Mouse (Mus musculus): ENCODE results near the gene Ubqln2.

Ubqln2 gene

DNA sequence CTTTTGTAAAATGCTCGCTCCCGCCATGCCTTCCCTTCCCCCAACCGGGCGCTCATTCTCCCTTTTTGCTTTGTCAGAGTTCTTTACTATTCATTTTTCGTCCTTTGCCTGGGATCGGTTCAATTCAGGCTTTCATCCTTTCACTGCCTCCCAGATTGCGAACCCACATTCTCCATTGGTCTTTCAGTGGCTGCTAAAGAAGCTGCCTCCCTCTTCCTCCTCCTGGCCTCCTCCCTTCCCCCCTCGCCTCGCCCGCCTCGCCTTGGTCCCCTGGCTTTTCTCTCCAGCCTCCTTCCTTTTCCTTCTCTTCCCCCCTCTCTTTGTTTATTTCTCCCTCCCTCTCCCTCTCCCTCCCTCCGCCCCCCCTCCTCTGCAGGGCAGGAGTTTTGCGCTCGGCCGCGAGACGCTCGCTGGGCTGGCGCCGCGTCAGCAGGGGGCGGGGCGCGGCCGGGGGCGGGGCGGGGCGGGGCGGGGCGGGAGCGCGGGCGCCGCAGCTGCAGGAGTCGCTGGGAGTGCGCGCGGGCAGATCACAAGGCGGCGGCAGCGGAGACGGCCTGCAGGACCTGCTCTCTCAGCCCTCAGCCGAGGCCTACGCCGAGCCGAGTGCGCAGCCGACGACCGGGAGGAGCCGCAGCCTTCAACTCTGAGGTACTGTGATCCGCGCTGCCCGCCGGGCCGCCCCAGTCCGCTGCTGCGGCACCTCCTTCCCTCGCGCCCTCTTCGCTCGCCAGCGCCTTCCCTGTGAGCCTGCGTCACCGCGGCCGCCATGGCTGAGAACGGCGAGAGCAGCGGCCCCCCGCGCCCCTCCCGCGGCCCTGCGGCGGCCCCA is at the start of gene Ubqln2:
TSS of gene Ubqln2 (plus strand) at position 540 of the 829 bp plus-strand sequence.
- in situ Hi-C loops (cut with MseI, MboI), result no loop called here

DNA sequence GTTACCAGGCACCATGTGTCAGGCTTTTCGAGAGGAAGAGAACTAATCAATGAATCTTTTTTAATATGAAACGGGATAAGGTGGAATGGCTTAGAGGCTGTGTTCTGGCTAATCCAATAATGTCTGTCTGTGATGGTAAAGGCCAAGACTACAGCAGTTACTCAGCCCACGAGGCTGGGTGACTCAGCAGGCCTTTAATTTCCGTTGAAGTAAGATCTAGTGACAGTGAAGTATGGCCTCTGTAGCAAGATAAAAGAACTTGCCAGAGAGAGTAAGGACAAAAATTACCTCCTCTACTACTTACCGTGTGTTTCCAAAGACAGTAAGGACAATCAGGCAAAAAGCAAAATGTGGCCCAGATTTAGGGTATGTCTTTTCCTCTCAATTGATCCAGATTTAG is 46.1 kb upstream of the Ubqln2 start:
- in situ Hi-C loops (cut with MseI, MboI), result no loop called here

DNA sequence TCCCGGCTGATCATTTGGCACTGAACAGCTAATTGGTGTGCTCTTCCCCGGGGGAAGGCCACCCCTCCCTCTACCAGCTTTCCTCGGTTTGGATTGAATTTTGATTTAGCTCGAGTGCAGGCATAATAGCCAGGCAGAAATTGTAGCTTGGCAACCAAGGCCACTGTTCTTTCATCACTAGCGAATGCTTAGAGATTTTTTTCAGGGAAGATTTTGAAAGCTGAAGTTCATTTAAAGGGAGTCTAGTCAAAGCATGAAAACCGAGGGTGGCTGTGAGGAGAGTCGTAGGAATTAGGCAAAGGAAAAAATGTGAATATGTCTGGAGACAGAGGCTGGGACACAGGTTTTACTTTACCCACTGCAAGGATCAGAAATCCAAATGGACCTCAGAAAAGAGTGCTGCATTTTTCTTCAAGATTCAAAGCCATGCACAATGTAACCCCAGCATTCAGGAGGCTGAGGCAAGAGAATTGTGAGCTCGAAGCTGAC is 21.2 kb upstream of the Ubqln2 start:
- in situ Hi-C loops (cut with MseI, MboI), result no loop called here

DNA sequence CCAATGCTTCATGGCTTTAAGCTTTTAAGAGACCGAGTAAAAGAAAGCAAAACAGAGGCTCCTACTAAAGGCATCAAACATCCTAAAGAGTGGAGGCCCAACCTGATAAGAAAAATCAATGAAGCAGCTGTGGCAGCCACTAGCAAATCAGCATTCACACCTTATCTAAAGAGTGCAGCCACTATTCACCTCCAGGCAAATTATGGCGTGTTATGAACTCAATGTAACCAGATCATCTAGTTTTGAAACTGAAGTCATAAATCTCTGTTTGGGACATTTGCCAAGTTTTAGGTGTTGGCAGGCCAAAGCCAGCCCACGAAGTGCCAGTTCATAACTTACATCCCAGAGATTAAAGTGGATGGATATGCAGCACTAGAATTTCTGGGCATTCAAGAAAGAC is 5.7 kb upstream of the Ubqln2 start:
- in situ Hi-C loops (cut with MseI, MboI), result no loop called here

DNA sequence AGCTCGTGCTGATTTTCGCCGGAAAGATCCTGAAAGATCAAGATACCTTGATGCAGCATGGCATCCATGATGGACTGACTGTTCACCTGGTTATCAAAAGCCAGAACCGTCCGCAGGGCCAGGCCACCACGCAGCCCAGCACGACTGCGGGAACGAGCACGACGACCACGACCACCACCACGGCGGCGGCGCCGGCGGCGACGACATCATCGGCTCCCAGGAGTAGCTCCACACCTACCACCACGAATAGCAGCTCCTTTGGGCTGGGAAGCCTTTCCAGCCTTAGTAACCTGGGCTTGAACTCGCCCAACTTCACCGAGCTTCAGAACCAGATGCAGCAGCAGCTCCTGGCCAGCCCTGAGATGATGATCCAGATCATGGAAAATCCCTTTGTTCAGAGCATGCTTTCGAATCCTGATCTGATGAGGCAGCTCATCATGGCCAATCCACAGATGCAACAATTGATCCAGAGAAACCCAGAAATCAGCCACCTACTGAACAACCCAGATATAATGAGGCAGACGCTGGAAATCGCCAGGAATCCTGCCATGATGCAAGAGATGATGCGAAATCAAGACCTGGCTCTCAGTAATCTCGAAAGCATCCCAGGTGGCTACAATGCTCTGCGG is 752 bp downstream of the Ubqln2 start:
- in situ Hi-C loops (cut with MseI, MboI), result no loop called here

DNA sequence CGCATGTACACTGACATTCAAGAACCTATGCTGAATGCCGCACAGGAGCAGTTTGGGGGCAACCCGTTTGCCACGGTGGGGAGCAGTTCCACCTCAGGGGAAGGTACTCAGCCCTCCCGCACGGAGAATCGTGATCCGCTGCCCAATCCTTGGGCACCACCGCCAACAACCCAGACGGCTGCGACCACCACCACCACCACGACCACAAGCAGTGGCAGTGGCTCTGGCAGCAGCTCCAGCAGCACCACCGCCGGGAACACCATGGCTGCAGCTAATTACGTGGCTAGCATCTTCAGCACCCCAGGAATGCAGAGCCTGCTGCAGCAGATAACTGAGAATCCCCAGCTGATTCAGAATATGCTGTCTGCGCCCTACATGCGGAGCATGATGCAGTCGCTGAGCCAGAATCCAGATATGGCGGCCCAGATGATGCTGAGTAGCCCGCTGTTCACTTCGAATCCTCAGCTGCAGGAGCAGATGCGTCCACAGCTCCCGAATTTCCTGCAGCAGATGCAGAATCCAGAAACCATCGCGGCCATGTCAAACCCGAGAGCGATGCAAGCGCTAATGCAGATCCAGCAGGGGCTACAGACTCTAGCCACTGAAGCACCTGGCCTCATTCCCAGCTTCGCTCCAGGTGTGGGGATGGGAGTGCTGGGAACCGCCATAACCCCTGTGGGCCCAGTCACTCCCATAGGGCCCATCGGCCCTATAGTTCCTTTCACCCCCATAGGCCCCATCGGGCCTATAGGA is 1.4 kb downstream of the Ubqln2 start:
- in situ Hi-C loops (cut with MseI, MboI), result loop anchor here (10.0 kb wide), 2 partner anchors 105 to 115 kb away; no protein-coding TSS in a partner anchor

DNA sequence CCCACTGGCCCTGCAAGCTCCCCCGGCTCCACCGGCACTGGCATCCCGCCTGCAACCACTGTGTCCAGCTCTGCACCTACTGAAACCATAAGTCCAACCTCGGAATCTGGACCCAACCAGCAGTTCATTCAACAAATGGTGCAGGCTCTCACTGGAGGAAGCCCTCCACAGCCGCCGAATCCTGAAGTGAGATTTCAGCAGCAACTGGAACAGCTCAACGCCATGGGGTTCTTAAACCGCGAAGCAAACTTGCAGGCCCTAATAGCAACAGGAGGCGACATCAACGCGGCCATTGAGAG is 2.0 kb downstream of the Ubqln2 start:
- in situ Hi-C loops (cut with MseI, MboI), result loop anchor here (10.0 kb wide), 2 partner anchors 105 to 115 kb away; no protein-coding TSS in a partner anchor

DNA sequence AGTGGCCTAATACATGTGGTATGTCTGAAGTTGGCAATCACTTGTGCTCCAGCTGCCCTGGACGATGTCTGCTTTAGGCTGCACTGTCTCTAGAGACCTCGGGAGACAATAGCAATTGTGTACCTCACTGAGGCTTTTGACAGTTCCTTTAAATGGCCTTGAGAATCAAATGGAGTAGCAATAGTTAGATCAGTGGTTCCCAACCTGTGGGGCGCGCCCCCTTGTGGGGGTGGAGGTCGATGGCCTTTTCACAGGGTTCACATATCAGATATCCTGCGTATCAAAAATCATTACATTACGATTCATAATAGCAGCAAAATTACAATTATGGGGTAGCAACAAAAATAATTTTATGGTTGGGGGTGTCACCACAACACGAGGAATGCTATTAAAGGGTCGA is 7.9 kb downstream of the Ubqln2 start:
- in situ Hi-C loops (cut with MseI, MboI), result loop anchor here (10.0 kb wide), 2 partner anchors 111 to 121 kb away; no protein-coding TSS in a partner anchor

DNA sequence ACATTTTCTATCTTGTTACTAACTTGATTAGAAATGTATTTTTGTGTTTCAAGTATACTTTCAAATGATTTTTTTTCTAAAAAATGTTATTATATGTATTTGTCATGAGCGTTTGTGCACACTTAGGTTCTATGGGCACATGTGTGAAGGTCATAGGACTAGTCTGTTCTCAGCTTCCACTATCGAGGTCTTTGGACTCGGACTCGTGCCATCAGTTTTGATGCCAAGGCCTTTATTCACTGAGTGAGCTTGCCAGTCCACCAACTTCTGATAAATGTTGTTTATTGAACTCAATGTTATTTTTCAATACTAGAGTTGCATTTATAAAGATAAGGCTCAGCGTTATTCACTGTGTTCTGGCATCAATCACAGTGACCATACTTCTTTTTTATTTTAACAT is 17.5 kb downstream of the Ubqln2 start:
- in situ Hi-C loops (cut with MseI, MboI), result no loop called here

DNA sequence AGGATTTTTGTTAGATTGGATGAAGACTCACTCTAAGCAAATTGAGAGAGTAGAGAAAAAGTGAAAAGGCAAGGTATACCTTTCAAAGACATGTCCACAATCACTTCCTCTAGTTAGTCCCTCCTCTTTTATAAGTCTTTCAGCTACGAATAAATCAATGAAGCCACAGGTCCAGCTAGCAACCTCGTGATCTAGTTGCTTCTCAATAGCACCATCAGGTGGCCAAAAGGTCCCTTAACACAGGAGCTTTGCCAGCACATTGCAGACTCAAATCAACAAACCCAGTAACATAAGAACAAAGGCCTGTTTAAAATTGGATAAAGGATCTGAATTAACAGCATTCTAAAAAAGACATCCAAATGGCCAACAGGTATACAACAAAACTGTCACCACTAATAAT is 30.4 kb downstream of the Ubqln2 start:
- in situ Hi-C loops (cut with MseI, MboI), result no loop called here
